Mouse (Mus musculus) ES-E14 (cell line): ENCODE data around the gene Hsd17b3.

ENCODE experiments used
- CHD2 ChIP-seq: IDR thresholded peaks from 2 replicates; pipeline ENCODE4 v1.6.1; 2014; ENCODE audit warnings: mild to moderate bottlenecking, low read depth, low read length, inconsistent platforms
- HCFC1 ChIP-seq: IDR thresholded peaks from 2 replicates; pipeline ENCODE4 v1.6.1; 2012; ENCODE audit warnings: low read length, inconsistent platforms, borderline replicate concordance; ENCODE audit not compliant: insufficient read depth
- MAFK ChIP-seq: IDR thresholded peaks from 2 replicates; pipeline ENCODE4 v1.6.1; 2014; ENCODE audit warnings: mild to moderate bottlenecking, low read depth, low read length, inconsistent platforms; ENCODE audit not compliant: insufficient read depth
- ZC3H11A ChIP-seq: IDR thresholded peaks from 2 replicates; pipeline ENCODE4 v1.6.1; 2012; ENCODE audit warnings: low read depth, mild to moderate bottlenecking, inconsistent platforms, low read length, borderline replicate concordance
- ZNF384 ChIP-seq: IDR thresholded peaks from 2 replicates; pipeline ENCODE4 v1.6.1; 2012; ENCODE audit warnings: low read depth, low read length, inconsistent platforms

GRCm38 (mm10) chr13:64086036-64086435, 3.0 kb downstream of the Hsd17b3 start:
- TF ChIP-seq HCFC1 (no peak), CHD2 (no peak), ZC3H11A (no peak), MAFK (no peak), ZNF384 (no peak)
